Mouse (Mus musculus) liver, postnatal 0 days (tissue): ENCODE measurements at regions not wholly inside any gene's neighbourhood (a gene's known extent, or its start where the extent isn't known, plus 50 kb on each side); places are given as distances from the start of the nearest gene placed in this dataset.
A peak's percentile ranks its signal among the peaks of the same experiment; 100 is the strongest.

ENCODE experiments used
- ATAC-seq: fragments of 200-750 bp; cut with Nextera tagmentation; 2 replicates; pipeline ENCODE4 v1.8.0; 2017; ENCODE audit warnings: mild to moderate bottlenecking, moderate library complexity
- DNase-seq: peaks from one replicate; pipeline ENCODE4 v3.0.0-alpha.2; 2016
- H3K27ac ChIP-seq: fragments of 300-500 bp; sonication (generic); 2 replicates; pipeline ENCODE4 v1.5.1; 2014; ENCODE audit warnings: antibody characterized with exemption, moderate library complexity, mild to moderate bottlenecking, low read depth
- H3K27me3 ChIP-seq: fragments of 300-500 bp; sonication (generic); 2 replicates; pipeline ENCODE4 v1.6.1; 2014; ENCODE audit warnings: low read length, control low read depth, mixed read lengths; ENCODE audit not compliant: insufficient read depth
- H3K36me3 ChIP-seq: fragments of 300-500 bp; sonication (generic); replicated peaks from 2 replicates; pipeline ENCODE4 v1.6.1; 2014; ENCODE audit warnings: mild to moderate bottlenecking, control low read depth, low read length, moderate library complexity, mixed read lengths; ENCODE audit not compliant: insufficient read depth
- H3K4me1 ChIP-seq: fragments of 300-500 bp; sonication (generic); 2 replicates; pipeline ENCODE4 v1.6.1; 2014; ENCODE audit warnings: antibody characterized with exemption, mild to moderate bottlenecking, control low read depth; ENCODE audit not compliant: insufficient read depth
- H3K4me2 ChIP-seq: fragments of 300-500 bp; sonication (generic); 2 replicates; pipeline ENCODE4 v1.6.1; 2014; ENCODE audit warnings: low read depth, mild to moderate bottlenecking, low read length, moderate library complexity, mixed read lengths
- H3K4me3 ChIP-seq: fragments of 300-500 bp; sonication (generic); 2 replicates; pipeline ENCODE4 v1.5.1; 2014; ENCODE audit warnings: low read depth, low read length
- H3K9ac ChIP-seq: fragments of 300-500 bp; sonication (generic); replicated peaks from 2 replicates; pipeline ENCODE4 v1.6.1; 2014; ENCODE audit warnings: mild to moderate bottlenecking, moderate library complexity
- H3K9me3 ChIP-seq: fragments of 300-500 bp; sonication (generic); 2 replicates; pipeline ENCODE4 v1.6.1; 2016; ENCODE audit warnings: mild to moderate bottlenecking, control low read depth, low read length, mixed read lengths
- CTCF ChIP-seq: sonication (generic); IDR thresholded peaks from 2 replicates; pipeline ENCODE4 v1.5.1; 2016; ENCODE audit warnings: antibody characterized with exemption, low read depth
- EP300 ChIP-seq: IDR thresholded peaks from 2 replicates; pipeline ENCODE4 v1.6.1; 2016; ENCODE audit warnings: antibody characterized with exemption, low read depth, mild to moderate bottlenecking
- WGBS: fragments of 180-500 bp; shearing (Covaris S2); extraction: QIAGEN DNeasy Blood & Tissue Kit; methylation state at CpG from one replicate; pipeline ENCODE4 v1.1.7; 2014; ENCODE audit not compliant: insufficient replicate concordance; 5-methylcytosine and 5-hydroxymethylcytosine counted together

- Histone ChIP-seq H3K27me3 (no peaks in the 10 kb centered on the region), H3K27ac (no peak overlapping the region), H3K9me3 (no peaks in the 10 kb centered on the region), H3K36me3 (no peaks in the 10 kb centered on the region), H3K9ac (no peak overlapping the region), H3K4me3 (no peak overlapping the region), H3K4me1 (no peaks in the 10 kb centered on the region), H3K4me2 (no peak overlapping the region)
- DNase-seq, result peak; percentile 44
- no peak for TF ChIP-seq EP300
- TF ChIP-seq CTCF, result peak; percentile 39; the same call in 1 of the 2 replicates
- peak; percentile 43; the same call in 1 of the 2 replicates for ATAC-seq
- 50% methylated on average over 8 of the region's 8 CpGs for WGBS
Observed at GRCm38 (mm10) chr15:96184666-96185065, 102.7 kb upstream of the Arid2 start.

GRCm38 (mm10) chr15:96185429-96185828 lies 101.9 kb upstream of the Arid2 start:
- ATAC-seq, result no peak
- no peak for TF ChIP-seq EP300

GRCm38 (mm10) chr15:96185901-96186300 lies 101.4 kb upstream of the Arid2 start:
- 29% methylated on average over 5 of the region's 6 CpGs for WGBS
- Histone ChIP-seq H3K4me3 (no peak overlapping the region), H3K36me3 (no peaks in the 10 kb centered on the region), H3K9ac (no peak overlapping the region), H3K9me3 (no peaks in the 10 kb centered on the region), H3K27ac (no peak overlapping the region), H3K4me1 (no peaks in the 10 kb centered on the region), H3K27me3 (no peaks in the 10 kb centered on the region), H3K4me2 (no peak overlapping the region)
- TF ChIP-seq EP300 (no peak), CTCF (no peak)
- DNase-seq (peak; percentile 29), ATAC-seq (0 out of 2 replicates have a peak, but pooled peaks have one; percentile 13)

More at GRCm38 (mm10) chr15:96185429-96185828, 101.9 kb upstream of the Arid2 start:
- no peaks in the 10 kb centered on the region for H3K27me3 ChIP-seq
- no peak overlapping the region for H3K9ac ChIP-seq
- no peak for DNase-seq
- no peak overlapping the region for H3K4me3 ChIP-seq
- no peak overlapping the region for H3K27ac ChIP-seq
- no peaks in the 10 kb centered on the region for H3K36me3 ChIP-seq
- no peak overlapping the region for H3K4me2 ChIP-seq
- H3K9me3 ChIP-seq, result no peaks in the 10 kb centered on the region
- H3K4me1 ChIP-seq, result no peaks in the 10 kb centered on the region
- 49% methylated on average over 4 of the region's 4 CpGs for WGBS

GRCm38 (mm10) chr15:96189551-96189950 lies 97.8 kb upstream of the Arid2 start:
- no peak overlapping the region for H3K4me3 ChIP-seq
- H3K27me3 ChIP-seq, result no peaks in the 10 kb centered on the region
- WGBS, result 62% methylated on average over 2 of the region's 2 CpGs
- no peak overlapping the region for H3K27ac ChIP-seq
- no peaks in the 10 kb centered on the region for H3K9me3 ChIP-seq
- no peak for TF ChIP-seq CTCF
- no peak for TF ChIP-seq EP300
- H3K9ac ChIP-seq, result no peak overlapping the region
- H3K36me3 ChIP-seq, result no peaks in the 10 kb centered on the region
- no peak for DNase-seq
- ATAC-seq, result no peak
- no peak overlapping the region for H3K4me2 ChIP-seq
- H3K4me1 ChIP-seq, result no peaks in the 10 kb centered on the region

GRCm38 (mm10) chr15:96197413-96197812 lies 89.9 kb upstream of the Arid2 start:
- Histone ChIP-seq H3K4me3 (no peak overlapping the region), H3K4me1 (no peaks in the 10 kb centered on the region), H3K9me3 (no peaks in the 10 kb centered on the region), H3K36me3 (no peaks in the 10 kb centered on the region), H3K4me2 (no peak overlapping the region), H3K27me3 (no peaks in the 10 kb centered on the region), H3K27ac (no peak overlapping the region), H3K9ac (no peak overlapping the region)
- DNase-seq, result no peak
- ATAC-seq, result no peak
- TF ChIP-seq EP300 (no peak), CTCF (no peak)
- WGBS, result 71% methylated on average over 10 of the region's 10 CpGs

- Histone ChIP-seq H3K27me3 (no peaks in the 10 kb centered on the region), H3K4me2 (no peak overlapping the region), H3K9me3 (no peaks in the 10 kb centered on the region), H3K4me1 (no peaks in the 10 kb centered on the region), H3K36me3 (no peaks in the 10 kb centered on the region), H3K27ac (no peak overlapping the region), H3K9ac (no peak overlapping the region), H3K4me3 (no peak overlapping the region)
- ATAC-seq (no peak), DNase-seq (no peak)
- WGBS, result 52% methylated on average over 5 of the region's 5 CpGs
- TF ChIP-seq CTCF (no peak), EP300 (no peak)
Observed at GRCm38 (mm10) chr15:96197932-96198331, 89.4 kb upstream of the Arid2 start.

GRCm38 (mm10) chr15:96201273-96201672 lies 86.0 kb upstream of the Arid2 start:
- no peak for TF ChIP-seq CTCF
- no peak for TF ChIP-seq EP300
- 60% methylated on average over 3 of the region's 3 CpGs for WGBS
- H3K9ac ChIP-seq, result no peak overlapping the region
- no peaks in the 10 kb centered on the region for H3K4me1 ChIP-seq
- H3K9me3 ChIP-seq, result no peaks in the 10 kb centered on the region
- no peak overlapping the region for H3K4me2 ChIP-seq
- no peaks in the 10 kb centered on the region for H3K36me3 ChIP-seq
- no peak overlapping the region for H3K27ac ChIP-seq
- no peak for DNase-seq
- no peaks in the 10 kb centered on the region for H3K27me3 ChIP-seq
- ATAC-seq, result no peak
- H3K4me3 ChIP-seq, result no peak overlapping the region
